Mouse (Mus musculus): ENCODE measurements around the gene Rps6ka3. TPM values are rescaled to one million over a fixed set of nuclear protein-coding genes. Genes with fewer than 3 reads are reported as not detected.
A peak's percentile ranks its signal among the peaks of the same experiment; 100 is the strongest.

The Rps6ka3 gene
- polyA plus RNA-seq, 1 experiment from 2014 or later = 5.1 TPM

DNA sequence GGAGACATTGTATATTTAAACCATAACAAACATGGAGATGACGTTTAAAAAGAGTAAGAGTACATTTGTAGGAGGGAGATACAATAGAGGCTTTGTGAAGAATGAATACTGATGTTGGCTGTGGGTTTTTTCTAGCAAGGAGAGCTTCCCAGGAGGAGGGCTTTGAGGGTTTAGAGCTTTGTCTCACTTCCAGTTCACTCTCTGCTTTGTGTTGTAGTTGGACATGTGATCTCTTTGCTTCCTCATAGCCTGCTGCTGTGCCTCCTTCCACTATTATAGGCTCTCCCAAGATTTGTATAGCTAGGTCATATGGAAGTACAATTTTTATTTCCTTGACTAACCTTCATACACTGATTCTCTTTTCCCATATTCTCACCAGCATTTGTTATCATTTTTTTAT lies 27.2 kb downstream of the Rps6ka3 start:
- no peaks in the 10 kb centered on the region for H3K9me3 ChIP-seq (ENCODE audit: control insufficient read depth, low read length)
- no peak overlapping the region for H3K9ac ChIP-seq (ENCODE audit: low read depth, low read length)
- ATAC-seq (replicated peaks; ENCODE audit: low FRiP score) = no peak
- H3K4me2 ChIP-seq = no peak overlapping the region
- DNase-seq (ENCODE audit: low spot score) = no peak
- H3K4me3 ChIP-seq (ENCODE audit: low read depth, low read length) = no peak overlapping the region
- no peaks in the 10 kb centered on the region for H3K36me3 ChIP-seq (ENCODE audit: control insufficient read depth, insufficient read depth, low read length)
- no peak overlapping the region for H3K27ac ChIP-seq (ENCODE audit: low read depth, low read length)
- no peaks in the 10 kb centered on the region; the same call in 1 of the 2 replicates for H3K27me3 ChIP-seq (replicated peaks; ENCODE audit: control insufficient read depth, insufficient read depth, low read length)
- WGBS = 39% methylated on average over 1 of the region's 1 CpGs
- no peaks in the 10 kb centered on the region for H3K4me1 ChIP-seq (replicated peaks; ENCODE audit: control insufficient read depth, insufficient read depth, low read length)

DNA sequence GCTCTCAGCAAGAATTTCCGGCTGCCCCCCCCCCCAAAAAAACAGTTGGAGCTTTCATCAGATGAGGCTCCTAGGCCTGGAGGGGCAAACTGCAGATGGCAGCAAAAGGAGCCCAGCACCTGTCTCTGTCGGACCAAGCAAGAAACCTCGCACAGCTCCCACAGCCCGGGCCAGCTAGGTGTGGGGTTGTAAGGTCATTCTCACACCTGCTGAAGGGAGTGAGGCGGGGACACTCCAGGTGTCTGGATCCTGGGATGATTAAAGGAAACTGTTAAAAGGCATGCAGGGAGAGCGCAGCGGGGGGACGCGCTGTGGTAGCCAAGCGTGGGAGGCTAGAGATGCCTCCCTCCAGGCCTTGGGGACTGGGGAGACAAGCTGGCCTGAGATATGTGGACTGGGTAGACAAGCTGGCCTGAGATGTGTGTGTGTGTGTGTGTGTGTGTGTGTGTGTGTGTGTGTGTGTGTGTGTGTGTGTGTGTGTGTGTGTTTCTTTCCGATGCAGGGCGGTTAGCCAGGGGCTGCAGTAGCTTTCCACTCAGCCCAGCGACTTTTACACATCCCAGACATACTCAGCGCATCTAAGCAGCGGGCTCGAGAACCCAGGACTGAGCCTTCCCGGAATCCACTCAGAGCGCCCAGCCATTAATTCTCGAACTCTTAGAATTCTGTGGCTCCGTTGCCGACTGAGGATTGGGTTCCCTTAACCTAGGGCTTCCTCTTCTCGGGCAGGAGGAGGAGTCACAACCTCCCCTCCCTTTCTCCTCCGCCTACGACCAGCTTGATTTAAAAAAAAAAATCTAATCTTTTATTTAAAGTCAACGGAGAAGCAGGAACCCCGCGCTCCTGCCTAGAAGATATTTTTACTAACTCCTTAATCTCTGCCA lies 44.1 kb downstream of the Rps6ka3 start:
- Histone ChIP-seq H3K4me3 (ENCODE audit: low read depth, low read length) (peak overlapping the region; percentile 76), H3K4me1 (replicated peaks; ENCODE audit: control insufficient read depth, insufficient read depth, low read length) (no peaks in the 10 kb centered on the region), H3K36me3 (ENCODE audit: control insufficient read depth, insufficient read depth, low read length) (no peaks in the 10 kb centered on the region), H3K9me3 (ENCODE audit: control insufficient read depth, low read length) (no peaks in the 10 kb centered on the region), H3K27ac (ENCODE audit: low read depth, low read length) (peak overlapping the region; percentile 20), H3K4me2 (peak overlapping the region; percentile 72), H3K27me3 (replicated peaks; ENCODE audit: control insufficient read depth, insufficient read depth, low read length) (peaks cover 10% of the 10 kb centered on the region), H3K9ac (ENCODE audit: low read depth, low read length) (peak overlapping the region; percentile 60)
- peak; percentile 33 for ATAC-seq (replicated peaks; ENCODE audit: low FRiP score)
- DNase-seq (ENCODE audit: low spot score) = peak; percentile 51
- 19% methylated on average over 27 of the region's 27 CpGs for WGBS

DNA sequence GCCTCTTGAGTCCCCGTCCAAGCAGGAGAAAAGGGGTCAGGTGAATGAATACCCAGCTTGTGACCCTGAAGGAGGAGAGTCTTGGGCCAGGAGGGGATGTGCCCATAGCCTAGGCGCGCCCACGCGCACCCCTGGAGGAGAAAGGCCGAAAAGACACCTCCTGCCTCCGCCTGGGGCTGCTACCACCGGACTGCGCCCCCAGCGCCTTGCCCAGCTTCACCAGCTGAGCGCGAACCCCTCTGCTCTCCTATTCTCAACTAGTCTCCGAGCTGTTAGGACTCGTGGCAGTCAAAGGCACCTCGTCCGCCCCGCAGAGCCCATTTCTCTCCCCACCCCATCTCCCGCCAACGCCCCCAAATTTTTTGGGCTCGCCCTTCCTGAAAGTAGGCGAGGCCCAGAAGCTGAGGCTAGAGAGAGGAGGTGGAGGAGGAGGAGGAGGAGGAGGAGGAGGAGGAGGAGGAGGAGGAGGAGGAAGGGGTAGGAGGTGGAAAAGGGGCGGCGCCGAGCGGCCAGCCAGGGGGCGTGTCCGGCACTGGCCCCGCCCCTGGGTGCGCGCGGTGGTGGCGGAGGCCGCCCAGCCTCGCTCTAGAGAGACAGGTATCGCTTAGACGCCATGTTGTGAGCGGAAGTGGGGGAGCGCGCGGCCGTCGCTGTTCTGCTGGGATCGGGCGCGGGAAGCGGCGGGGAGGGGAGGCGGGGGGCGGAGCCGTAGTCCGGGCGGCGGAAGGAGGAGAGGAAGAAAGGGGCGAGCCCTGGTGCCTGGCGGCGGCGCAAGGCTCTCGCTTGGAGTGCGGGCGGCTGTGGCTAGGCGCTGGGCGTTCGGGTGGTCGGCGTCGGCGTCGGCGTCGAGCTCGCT lies 45.2 kb downstream of the Rps6ka3 start:
- peak overlapping the region; percentile 75 for H3K27ac ChIP-seq (ENCODE audit: low read depth, low read length)
- WGBS = 20% methylated on average over 40 of the region's 71 CpGs
- DNase-seq (ENCODE audit: low spot score) = peak; percentile 85
- peak; percentile 93 for ATAC-seq (replicated peaks; ENCODE audit: low FRiP score)
- H3K36me3 ChIP-seq (ENCODE audit: control insufficient read depth, insufficient read depth, low read length) = no peaks in the 10 kb centered on the region
- no peaks in the 10 kb centered on the region for H3K9me3 ChIP-seq (ENCODE audit: control insufficient read depth, low read length)
- H3K9ac ChIP-seq (ENCODE audit: low read depth, low read length) = peak overlapping the region; percentile 74
- H3K27me3 ChIP-seq (replicated peaks; ENCODE audit: control insufficient read depth, insufficient read depth, low read length) = peaks cover 10% of the 10 kb centered on the region
- peak overlapping the region; percentile 76 for H3K4me3 ChIP-seq (ENCODE audit: low read depth, low read length)
- no peaks in the 10 kb centered on the region for H3K4me1 ChIP-seq (replicated peaks; ENCODE audit: control insufficient read depth, insufficient read depth, low read length)
- H3K4me2 ChIP-seq = peak overlapping the region; percentile 72

- 14% methylated on average over 35 of the region's 57 CpGs for WGBS
- ATAC-seq (replicated peaks; ENCODE audit: low FRiP score) (no peak), DNase-seq (ENCODE audit: low spot score) (peak; percentile 48)
- Histone ChIP-seq H3K27me3 (replicated peaks; ENCODE audit: control insufficient read depth, insufficient read depth, low read length) (peaks cover 10% of the 10 kb centered on the region), H3K36me3 (ENCODE audit: control insufficient read depth, insufficient read depth, low read length) (no peaks in the 10 kb centered on the region), H3K9ac (ENCODE audit: low read depth, low read length) (peak overlapping the region; percentile 74), H3K9me3 (ENCODE audit: control insufficient read depth, low read length) (no peaks in the 10 kb centered on the region), H3K4me1 (replicated peaks; ENCODE audit: control insufficient read depth, insufficient read depth, low read length) (no peaks in the 10 kb centered on the region), H3K27ac (ENCODE audit: low read depth, low read length) (peak overlapping the region; percentile 75), H3K4me3 (ENCODE audit: low read depth, low read length) (peak overlapping the region; percentile 76), H3K4me2 (peak overlapping the region; percentile 72)
Observed at GRCm38 (mm10) chrX:159256040-159256852, 46.1 kb downstream of the Rps6ka3 start.

DNA sequence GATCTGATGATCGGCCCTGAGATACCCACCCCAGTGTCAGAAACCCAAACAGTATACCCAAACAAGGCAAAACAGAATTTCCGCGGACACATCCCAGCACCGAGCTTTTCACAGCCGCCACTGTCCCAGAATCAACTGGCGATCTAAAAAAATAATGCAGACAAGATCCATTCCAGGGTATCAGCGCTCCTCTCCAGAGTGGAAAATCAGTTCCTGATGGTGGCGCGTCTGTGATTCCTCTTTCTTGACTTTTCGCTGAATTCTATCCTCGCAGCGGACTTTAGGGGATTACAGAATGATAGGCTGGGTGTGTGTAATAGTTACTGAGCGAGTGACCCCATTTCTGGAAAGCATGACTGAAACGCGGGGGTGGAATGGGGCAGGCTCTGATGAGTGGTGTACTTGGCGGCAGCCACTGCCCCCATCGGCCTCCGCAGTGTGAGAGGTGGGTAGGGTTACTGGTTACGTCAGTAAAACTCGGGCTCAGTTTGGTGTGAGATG lies 46.9 kb downstream of the Rps6ka3 start:
- Histone ChIP-seq H3K4me1 (replicated peaks; ENCODE audit: control insufficient read depth, insufficient read depth, low read length) (no peaks in the 10 kb centered on the region), H3K27me3 (replicated peaks; ENCODE audit: control insufficient read depth, insufficient read depth, low read length) (peaks cover 10% of the 10 kb centered on the region), H3K4me2 (peak overlapping the region; percentile 72), H3K27ac (ENCODE audit: low read depth, low read length) (no peak overlapping the region), H3K9me3 (ENCODE audit: control insufficient read depth, low read length) (no peaks in the 10 kb centered on the region), H3K36me3 (ENCODE audit: control insufficient read depth, insufficient read depth, low read length) (no peaks in the 10 kb centered on the region), H3K4me3 (ENCODE audit: low read depth, low read length) (peak overlapping the region; percentile 76), H3K9ac (ENCODE audit: low read depth, low read length) (peak overlapping the region; percentile 74)
- DNase-seq (ENCODE audit: low spot score) (peak; percentile 35), ATAC-seq (replicated peaks; ENCODE audit: low FRiP score) (no peak)
- WGBS = 11% methylated on average over 20 of the region's 20 CpGs

DNA sequence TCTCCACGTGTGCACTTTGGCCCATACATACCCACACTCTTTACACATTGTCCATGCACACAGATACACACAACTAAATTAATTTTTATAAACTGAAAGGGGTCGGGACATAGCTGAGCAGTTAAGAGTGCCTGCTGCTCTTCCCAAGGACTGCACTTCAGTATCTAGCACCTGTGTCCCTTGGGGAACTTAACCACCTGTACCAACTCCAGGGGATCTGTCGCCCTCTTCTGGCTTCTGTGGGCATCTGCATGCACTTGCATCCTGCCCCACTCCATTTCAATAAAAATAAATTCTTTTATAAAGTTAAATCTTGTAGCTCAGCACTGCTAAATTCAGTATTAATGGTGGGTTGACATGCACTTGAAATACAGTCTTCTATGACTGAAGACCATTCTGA lies 54.6 kb downstream of the Rps6ka3 start:
- H3K27me3 ChIP-seq (replicated peaks; ENCODE audit: control insufficient read depth, insufficient read depth, low read length) = no peaks in the 10 kb centered on the region
- H3K9ac ChIP-seq (ENCODE audit: low read depth, low read length) = no peak overlapping the region
- H3K36me3 ChIP-seq (ENCODE audit: control insufficient read depth, insufficient read depth, low read length) = no peaks in the 10 kb centered on the region
- no peaks in the 10 kb centered on the region for H3K4me1 ChIP-seq (replicated peaks; ENCODE audit: control insufficient read depth, insufficient read depth, low read length)
- H3K4me3 ChIP-seq (ENCODE audit: low read depth, low read length) = no peak overlapping the region
- H3K9me3 ChIP-seq (ENCODE audit: control insufficient read depth, low read length) = no peaks in the 10 kb centered on the region
- DNase-seq (ENCODE audit: low spot score) = no peak
- WGBS = 42% methylated on average over 3 of the region's 3 CpGs
- ATAC-seq (replicated peaks; ENCODE audit: low FRiP score) = no peak
- no peak overlapping the region for H3K27ac ChIP-seq (ENCODE audit: low read depth, low read length)
- no peak overlapping the region for H3K4me2 ChIP-seq

GRCm38 (mm10) chrX:159269072-159269471 lies 59.0 kb downstream of the Rps6ka3 start:
- no peak for ATAC-seq (replicated peaks; ENCODE audit: low FRiP score)
- Histone ChIP-seq H3K4me1 (replicated peaks; ENCODE audit: control insufficient read depth, insufficient read depth, low read length) (no peaks in the 10 kb centered on the region), H3K9ac (ENCODE audit: low read depth, low read length) (no peak overlapping the region), H3K27me3 (replicated peaks; ENCODE audit: control insufficient read depth, insufficient read depth, low read length) (no peaks in the 10 kb centered on the region), H3K4me2 (no peak overlapping the region), H3K27ac (ENCODE audit: low read depth, low read length) (no peak overlapping the region), H3K4me3 (ENCODE audit: low read depth, low read length) (no peak overlapping the region), H3K9me3 (ENCODE audit: control insufficient read depth, low read length) (no peaks in the 10 kb centered on the region), H3K36me3 (ENCODE audit: control insufficient read depth, insufficient read depth, low read length) (no peaks in the 10 kb centered on the region)
- no peak for DNase-seq (ENCODE audit: low spot score)

DNA sequence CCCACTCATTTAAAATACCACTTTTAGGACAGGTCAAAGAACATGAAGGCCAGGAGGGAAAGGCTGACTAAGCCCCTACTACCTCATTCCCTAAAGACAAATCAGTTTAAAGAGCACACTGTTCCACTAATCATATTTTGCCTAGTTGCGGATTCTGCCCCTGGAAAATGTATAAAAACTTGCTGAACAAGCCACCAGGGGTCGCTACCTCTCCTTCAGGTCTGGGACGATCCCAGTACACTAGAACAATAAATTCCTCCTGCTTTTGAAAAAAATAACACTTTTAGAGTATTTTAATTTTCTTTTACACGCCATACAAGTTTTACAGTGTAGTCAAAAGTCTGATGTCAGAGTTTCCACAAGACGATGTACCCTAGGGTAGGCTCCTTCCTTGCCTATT lies 76.7 kb downstream of the Rps6ka3 start:
- H3K27ac ChIP-seq (ENCODE audit: low read depth, low read length) = no peak overlapping the region
- no peak overlapping the region for H3K9ac ChIP-seq (ENCODE audit: low read depth, low read length)
- H3K4me2 ChIP-seq = no peak overlapping the region
- ATAC-seq (replicated peaks; ENCODE audit: low FRiP score) = no peak
- H3K27me3 ChIP-seq (replicated peaks; ENCODE audit: control insufficient read depth, insufficient read depth, low read length) = no peaks in the 10 kb centered on the region
- no peak overlapping the region for H3K4me3 ChIP-seq (ENCODE audit: low read depth, low read length)
- DNase-seq (ENCODE audit: low spot score) = no peak
- 62% methylated on average over 5 of the region's 5 CpGs for WGBS
- H3K9me3 ChIP-seq (ENCODE audit: control insufficient read depth, low read length) = no peaks in the 10 kb centered on the region
- no peaks in the 10 kb centered on the region for H3K36me3 ChIP-seq (ENCODE audit: control insufficient read depth, insufficient read depth, low read length)
- no peaks in the 10 kb centered on the region for H3K4me1 ChIP-seq (replicated peaks; ENCODE audit: control insufficient read depth, insufficient read depth, low read length)

Data from liver, embryonic 11.5 days (tissue).